Mouse (Mus musculus) heart, postnatal 0 days (tissue): ENCODE measurements at regions not wholly inside any gene's neighbourhood (a gene's known extent, or its start where the extent isn't known, plus 50 kb on each side); places are given as distances from the start of the nearest gene placed in this dataset.

Experiments
- CTCF ChIP-seq: IDR thresholded peaks from 2 replicates; pipeline ENCODE4 v1.5.1; 2016; ENCODE audit warnings: antibody characterized with exemption, control low read depth, low read depth
- EP300 ChIP-seq: IDR thresholded peaks from 2 replicates; pipeline ENCODE4 v1.6.1; 2016; ENCODE audit warnings: antibody characterized with exemption, low read depth

DNA sequence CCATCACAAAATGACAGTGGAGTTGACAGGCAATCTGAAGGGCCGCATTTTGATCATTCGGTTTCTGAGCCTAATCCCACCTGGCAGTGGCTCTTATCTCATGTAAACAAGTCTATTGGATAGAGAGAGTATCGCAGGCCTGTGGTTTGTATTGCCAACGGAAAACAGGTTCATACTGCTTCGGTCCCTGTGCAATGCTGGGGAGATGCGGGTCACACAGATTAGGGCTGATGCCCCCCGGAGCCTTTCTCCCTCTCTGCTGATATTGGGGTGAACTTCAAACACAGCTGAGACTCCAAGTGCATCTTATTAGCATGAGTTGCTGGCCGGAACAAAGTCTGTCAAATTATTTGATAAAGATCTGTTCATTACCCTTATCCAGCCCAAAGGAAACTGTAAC lies 451.2 kb downstream of the Prdm2 start:
- TF ChIP-seq CTCF (no peak), EP300 (no peak)
